Mouse (Mus musculus) heart, embryonic 12.5 days (tissue): Measurements from ENCODE around the gene Pabpn1l. TPM values are rescaled to one million over a fixed set of nuclear protein-coding genes. Genes with fewer than 3 reads are reported as not detected.
"Not testable (repeated sequence)": the region's sequence is repeated elsewhere in the genome, so short reads cannot be mapped to it uniquely, and the experiment has no call there.

Experiments
- ATAC-seq: fragments of 200-750 bp; cut with Nextera tagmentation; 2 replicates; pipeline ENCODE4 v1.8.0; 2017; ENCODE audit warnings: moderate TSS enrichment, moderate library complexity; ENCODE audit not compliant: insufficient number of reproducible peaks, low FRiP score
- H3K27ac ChIP-seq: fragments of 300-500 bp; sonication (generic); 2 replicates; pipeline ENCODE4 v1.5.1; 2016; ENCODE audit warnings: mild to moderate bottlenecking, moderate library complexity; ENCODE audit not compliant: poor library complexity, severe bottlenecking
- H3K27me3 ChIP-seq: fragments of 300-500 bp; sonication (generic); replicated peaks from 2 replicates; pipeline ENCODE4 v1.6.1; 2016; ENCODE audit warnings: mild to moderate bottlenecking, moderate library complexity
- H3K36me3 ChIP-seq: fragments of 300-500 bp; sonication (generic); 2 replicates; pipeline ENCODE4 v1.6.1; 2016; ENCODE audit warnings: mild to moderate bottlenecking, moderate library complexity
- H3K4me1 ChIP-seq: fragments of 300-500 bp; sonication (generic); replicated peaks from 2 replicates; pipeline ENCODE4 v1.6.1; 2016; ENCODE audit warnings: mild to moderate bottlenecking
- H3K4me2 ChIP-seq: fragments of 300-500 bp; sonication (generic); 2 replicates; pipeline ENCODE4 v1.6.1; 2016; ENCODE audit warnings: mild to moderate bottlenecking, moderate library complexity
- H3K4me3 ChIP-seq: fragments of 300-500 bp; sonication (generic); 2 replicates; pipeline ENCODE4 v1.5.1; 2016; ENCODE audit warnings: mild to moderate bottlenecking
- H3K9ac ChIP-seq: fragments of 300-500 bp; sonication (generic); 2 replicates; pipeline ENCODE4 v1.6.1; 2016; ENCODE audit warnings: mild to moderate bottlenecking, moderate library complexity
- H3K9me3 ChIP-seq: fragments of 300-500 bp; sonication (generic); replicated peaks from 2 replicates; pipeline ENCODE4 v1.6.1; 2016; ENCODE audit warnings: mild to moderate bottlenecking, moderate library complexity
- WGBS: fragments of 180-500 bp; shearing (Covaris S2); methylation state at CpG from one replicate; pipeline ENCODE4 v1.1.7; 2016; 5-methylcytosine and 5-hydroxymethylcytosine counted together
- polyA plus RNA-seq: library from polyadenylated mRNA; unstranded; fragments of >200 nt; fragmentation: Nextera tagmentation; extraction: Ambion mirVana; gene quantifications from 2 replicates; pipeline ENCODE4 v1.2.1, GENCODE M21; 2016

The Pabpn1l gene
- polyA plus RNA-seq, 1 experiment from 2014 or later: not detected

- 14% methylated on average over 21 of the region's 21 CpGs for WGBS
- Histone ChIP-seq H3K27me3 (no peaks in the 10 kb centered on the region), H3K27ac (peak overlapping the region; percentile 23), H3K9ac (peak overlapping the region; percentile 85), H3K9me3 (no peaks in the 10 kb centered on the region), H3K4me3 (peak overlapping the region; percentile 69), H3K4me1 (peaks cover 42% of the 10 kb centered on the region), H3K36me3 (peaks cover 34% of the 10 kb centered on the region), H3K4me2 (peak overlapping the region; percentile 87)
- ATAC-seq: peak; percentile 23
Measured at GRCm38 (mm10) chr8:122575735-122576647, 46.5 kb downstream of the Pabpn1l start.

- Histone ChIP-seq H3K9me3 (no peaks in the 10 kb centered on the region), H3K27me3 (no peaks in the 10 kb centered on the region), H3K27ac (peak overlapping the region; percentile 31; the same call in 1 of the 2 replicates), H3K4me1 (peaks cover 42% of the 10 kb centered on the region), H3K4me3 (peak overlapping the region; percentile 69), H3K36me3 (peaks cover 42% of the 10 kb centered on the region), H3K9ac (no peak overlapping the region), H3K4me2 (peak overlapping the region; percentile 87)
- 63% methylated on average over 8 of the region's 8 CpGs for WGBS
- ATAC-seq: no peak
Measured at GRCm38 (mm10) chr8:122575286-122575685, 47.3 kb downstream of the Pabpn1l start.

GRCm38 (mm10) chr8:122574667-122575251, 47.8 kb downstream of the Pabpn1l start:
- H3K9me3 ChIP-seq: no peaks in the 10 kb centered on the region
- peak overlapping the region; percentile 87 for H3K4me2 ChIP-seq
- H3K4me3 ChIP-seq: 0 out of 2 replicates have a peak overlapping the region, but pooled peaks have one; percentile 69
- WGBS: 10% methylated on average over 10 of the region's 10 CpGs
- peaks cover 47% of the 10 kb centered on the region for H3K36me3 ChIP-seq
- peaks cover 40% of the 10 kb centered on the region for H3K4me1 ChIP-seq
- H3K27ac ChIP-seq: peak overlapping the region; percentile 31; the same call in 1 of the 2 replicates
- no peaks in the 10 kb centered on the region for H3K27me3 ChIP-seq
- no peak for ATAC-seq
- 0 out of 2 replicates have a peak overlapping the region, but pooled peaks have one; percentile 9 for H3K9ac ChIP-seq

DNA sequence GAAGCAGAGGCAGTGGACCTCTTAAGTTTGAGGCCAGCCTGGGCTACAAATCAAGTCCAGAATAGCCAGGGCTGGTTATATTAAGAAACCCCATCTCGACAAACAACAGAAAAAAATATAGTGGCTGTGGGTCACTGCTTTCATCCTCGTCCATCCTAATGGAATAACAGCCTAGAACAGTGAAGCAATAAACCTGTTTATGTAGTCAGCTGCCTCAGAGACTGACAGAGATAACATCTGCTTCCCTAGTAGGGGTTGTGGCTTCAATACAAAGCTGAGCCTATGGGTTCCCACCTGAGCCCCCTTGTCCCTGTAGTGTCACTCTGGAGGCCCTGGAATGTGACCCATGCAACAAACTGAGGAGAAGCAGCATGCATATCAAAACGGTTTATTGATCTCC, 48.3 kb downstream of the Pabpn1l start:
- Histone ChIP-seq H3K4me2 (peak overlapping the region; percentile 87; the same call in 1 of the 2 replicates), H3K9me3 (no peaks in the 10 kb centered on the region), H3K36me3 (peaks cover 52% of the 10 kb centered on the region), H3K27me3 (no peaks in the 10 kb centered on the region), H3K4me1 (peaks cover 40% of the 10 kb centered on the region), H3K9ac (0 out of 2 replicates have a peak overlapping the region, but pooled peaks have one; percentile 9), H3K4me3 (no peak overlapping the region), H3K27ac (peak overlapping the region; percentile 31; the same call in 1 of the 2 replicates)
- no peak for ATAC-seq
- 52% methylated on average over 3 of the region's 3 CpGs for WGBS

DNA sequence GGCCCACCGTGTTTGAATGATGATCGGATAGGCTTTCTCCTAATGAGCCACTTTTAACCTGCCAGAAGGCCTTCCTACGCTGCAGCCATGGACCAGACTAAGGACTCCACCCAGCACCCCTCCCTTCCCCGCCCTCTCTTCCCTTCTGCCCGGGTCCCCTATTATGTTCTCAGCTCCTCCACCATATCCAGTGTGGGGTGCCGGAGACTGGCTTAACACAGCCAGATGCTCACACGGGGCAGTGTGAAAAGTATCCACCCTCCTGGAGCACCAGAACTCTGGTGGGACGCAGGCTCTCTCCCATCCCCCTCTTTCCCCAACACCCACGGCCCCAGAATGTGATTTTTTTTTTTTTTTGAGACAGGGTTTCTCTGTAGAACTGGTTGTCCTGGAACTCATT, 49.0 kb downstream of the Pabpn1l start:
- ATAC-seq: no peak
- peaks cover 41% of the 10 kb centered on the region for H3K4me1 ChIP-seq
- H3K36me3 ChIP-seq: peaks cover 53% of the 10 kb centered on the region
- H3K4me2 ChIP-seq: no peak overlapping the region
- H3K27me3 ChIP-seq: no peaks in the 10 kb centered on the region
- 62% methylated on average over 9 of the region's 9 CpGs for WGBS
- H3K9me3 ChIP-seq: no peaks in the 10 kb centered on the region
- no peak overlapping the region for H3K4me3 ChIP-seq
- H3K27ac ChIP-seq: no peak overlapping the region
- H3K9ac ChIP-seq: no peak overlapping the region

DNA sequence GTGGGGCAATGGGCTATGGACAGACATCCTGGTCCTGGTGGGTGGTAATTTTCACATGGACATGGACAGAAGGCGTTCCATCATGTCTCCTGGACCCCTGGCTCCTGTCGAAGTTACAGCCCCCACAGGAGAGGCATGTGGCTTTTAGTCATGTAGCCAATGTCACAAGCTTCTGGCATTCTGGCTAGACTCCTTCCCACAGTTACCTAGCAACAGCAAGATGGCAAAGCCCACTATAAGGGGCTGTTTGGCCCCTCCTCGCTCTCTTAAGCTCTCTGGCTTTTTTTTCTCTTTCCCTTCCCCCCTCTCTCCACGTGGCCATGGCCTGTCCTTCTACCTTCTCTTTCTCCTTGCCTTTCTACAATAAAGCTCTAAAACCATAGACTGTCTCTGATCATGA, 49.4 kb downstream of the Pabpn1l start:
- H3K9me3 ChIP-seq, H3K9ac ChIP-seq, H3K27ac ChIP-seq, H3K27me3 ChIP-seq, ATAC-seq, H3K4me2 ChIP-seq, H3K4me3 ChIP-seq: not testable (repeated sequence)
- H3K4me1 ChIP-seq: peaks cover 41% of the 10 kb centered on the region
- peaks cover 53% of the 10 kb centered on the region for H3K36me3 ChIP-seq
- WGBS: 56% methylated on average over 4 of the region's 4 CpGs

DNA sequence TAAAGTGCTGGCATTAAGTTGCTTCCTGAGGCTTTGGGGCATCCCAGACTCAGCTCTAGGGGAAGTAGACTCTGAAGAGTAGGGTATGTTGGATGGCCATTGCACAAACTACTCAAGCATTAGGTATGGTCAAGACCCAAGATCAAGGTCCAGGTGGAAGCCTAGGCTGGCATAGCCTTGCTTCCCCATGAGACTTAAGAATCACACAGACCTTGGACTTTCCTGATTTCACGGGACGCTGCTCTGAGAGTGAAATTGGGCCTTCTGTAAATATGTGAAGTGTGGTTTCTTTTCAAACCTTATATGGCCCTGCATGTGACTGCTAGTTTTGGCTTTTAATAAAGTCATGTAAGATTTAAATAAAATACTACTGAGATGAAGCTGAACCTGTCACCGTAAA, 49.8 kb downstream of the Pabpn1l start:
- Histone ChIP-seq H3K4me1 (peaks cover 41% of the 10 kb centered on the region), H3K36me3 (peaks cover 53% of the 10 kb centered on the region)
- ATAC-seq: no peak

DNA sequence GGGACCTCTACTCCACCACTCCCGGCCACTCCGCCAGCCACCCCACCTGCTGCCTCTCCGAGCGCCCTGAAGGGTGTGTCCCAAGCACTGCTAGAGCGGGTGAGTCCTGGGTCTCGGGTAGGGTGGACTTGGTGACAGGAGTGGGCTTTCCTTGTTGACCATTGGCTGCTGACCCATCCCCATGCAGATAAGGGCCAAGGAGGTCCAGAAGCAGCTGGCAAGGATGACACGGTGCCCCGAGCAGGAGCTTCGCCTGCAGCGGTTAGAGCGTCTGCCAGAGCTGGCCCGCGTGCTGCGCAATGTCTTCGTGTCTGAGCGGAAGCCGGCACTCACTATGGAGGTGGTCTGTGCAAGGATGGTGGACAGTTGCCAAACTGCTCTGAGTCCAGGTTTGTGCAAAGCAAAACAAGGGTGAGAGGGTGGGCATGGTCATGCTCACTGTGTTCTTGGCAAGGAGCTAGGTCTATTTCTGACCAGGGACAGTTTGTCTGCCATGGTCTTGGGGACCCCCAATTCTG, 50.7 kb downstream of the Pabpn1l start:
- Histone ChIP-seq H3K27ac (no peak overlapping the region), H3K9me3 (no peaks in the 10 kb centered on the region), H3K9ac (no peak overlapping the region), H3K4me2 (no peak overlapping the region), H3K4me3 (no peak overlapping the region), H3K36me3 (peaks cover 53% of the 10 kb centered on the region), H3K27me3 (no peaks in the 10 kb centered on the region), H3K4me1 (peaks cover 42% of the 10 kb centered on the region)
- no peak for ATAC-seq
- WGBS: 91% methylated on average over 17 of the region's 17 CpGs

More for the DNA sequence above, 49.8 kb downstream of the Pabpn1l start:
- Histone ChIP-seq H3K27ac (no peak overlapping the region), H3K9ac (no peak overlapping the region), H3K27me3 (no peaks in the 10 kb centered on the region), H3K4me3 (no peak overlapping the region), H3K9me3 (no peaks in the 10 kb centered on the region), H3K4me2 (no peak overlapping the region)
- 90% methylated on average over 3 of the region's 3 CpGs for WGBS

DNA sequence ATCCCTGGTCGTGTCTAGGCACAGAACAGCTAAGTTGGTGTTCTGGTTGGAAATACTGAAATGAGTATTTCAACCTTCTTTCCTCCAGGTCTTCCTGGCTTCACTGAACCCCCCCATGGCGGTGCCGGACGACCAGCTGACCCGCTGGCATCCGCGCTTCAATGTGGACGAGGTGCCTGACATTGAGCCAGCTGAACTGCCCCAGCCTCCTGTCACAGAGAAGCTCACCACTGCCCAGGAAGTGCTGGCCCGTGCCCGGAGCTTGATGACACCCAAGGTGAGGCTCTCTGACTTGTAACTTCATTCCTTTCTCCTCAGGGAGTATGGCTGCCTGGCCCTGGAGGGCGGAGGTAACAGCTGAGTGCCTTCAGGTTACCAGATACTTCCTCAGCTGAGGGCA, 51.4 kb downstream of the Pabpn1l start:
- peaks cover 53% of the 10 kb centered on the region for H3K36me3 ChIP-seq
- H3K4me2 ChIP-seq: no peak overlapping the region
- 95% methylated on average over 11 of the region's 11 CpGs for WGBS
- H3K27me3 ChIP-seq: no peaks in the 10 kb centered on the region
- peaks cover 46% of the 10 kb centered on the region for H3K4me1 ChIP-seq
- no peak overlapping the region for H3K9ac ChIP-seq
- H3K9me3 ChIP-seq: no peaks in the 10 kb centered on the region
- no peak overlapping the region for H3K27ac ChIP-seq
- no peak for ATAC-seq
- H3K4me3 ChIP-seq: no peak overlapping the region

- H3K27me3 ChIP-seq: no peaks in the 10 kb centered on the region
- peaks cover 34% of the 10 kb centered on the region for H3K4me1 ChIP-seq
- no peak overlapping the region for H3K9ac ChIP-seq
- H3K4me2 ChIP-seq: no peak overlapping the region
- H3K36me3 ChIP-seq: peaks cover 53% of the 10 kb centered on the region
- no peak overlapping the region for H3K27ac ChIP-seq
- 94% methylated on average over 16 of the region's 16 CpGs for WGBS
- no peaks in the 10 kb centered on the region for H3K9me3 ChIP-seq
- no peak for ATAC-seq
- no peak overlapping the region for H3K4me3 ChIP-seq
Measured at GRCm38 (mm10) chr8:122569996-122570395, 52.5 kb downstream of the Pabpn1l start.
